Mouse (Mus musculus) heart, adult 10 weeks (tissue): ENCODE results near the gene Xlr. TPM values are rescaled to one million over a fixed set of nuclear protein-coding genes. Genes with fewer than 3 reads are reported as not detected.

ENCODE experiments used
- polyA plus RNA-seq: library from polyadenylated mRNA; stranded (reverse); fragments of 350-450 nt; fragmentation: Illumina TruSeq; extraction: RNeasy Lipid Tissue Mini Kit (QIAGEN cat#74804); gene quantifications from one replicate; pipeline ENCODE4 v1.2.3, GENCODE M21; 2014; ENCODE audit warnings: low read depth, low replicate concordance

The Xlr gene
- polyA plus RNA-seq, result 3.0 TPM

DNA sequence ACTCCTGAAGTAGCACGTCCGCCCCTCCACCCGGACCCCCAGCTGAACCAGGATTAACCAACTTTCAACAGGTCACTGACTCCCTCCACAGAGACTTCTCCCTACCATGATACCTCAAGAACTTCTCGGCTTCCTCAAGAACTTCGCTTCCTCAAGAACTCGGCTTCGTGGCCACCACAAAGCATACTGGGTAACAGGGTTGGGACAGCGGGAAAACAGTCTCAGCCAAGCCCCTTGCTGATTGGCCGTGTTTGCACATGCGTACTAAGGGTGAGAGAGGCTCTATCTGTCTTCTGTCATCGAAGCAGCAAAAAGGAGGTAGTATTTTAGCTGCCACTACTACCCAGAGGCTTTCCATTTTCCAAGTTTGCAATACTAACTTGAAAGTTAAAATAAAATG is at the start of gene Xlr:
Gene Xlr, minus strand, starts transcription at position 188 of the 400 bp plus-strand sequence.

DNA sequence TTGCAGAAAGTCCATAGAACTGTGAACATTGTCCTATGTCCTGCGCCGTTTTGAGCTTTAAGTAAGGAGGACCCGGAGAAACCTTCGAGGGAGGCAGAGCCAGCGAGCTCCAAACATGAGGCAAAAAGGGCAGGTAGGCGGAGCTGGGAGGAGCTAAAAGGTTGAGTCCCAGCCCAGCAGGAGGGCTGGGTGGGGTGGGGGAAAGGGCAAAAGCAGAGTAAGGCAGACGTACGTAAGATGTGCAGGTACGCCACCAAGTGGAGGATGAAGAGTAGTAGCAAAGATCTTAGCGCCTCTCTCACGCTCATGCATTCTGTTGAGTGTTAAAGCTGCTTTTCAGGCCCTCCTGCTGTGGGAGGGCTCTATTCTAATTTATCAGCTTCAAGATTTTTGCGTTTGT is 21.2 kb downstream of the Xlr start, which contains the start of gene Zfp36l3:
Gene Zfp36l3, minus strand, starts transcription at position 119 of the 400 bp plus-strand sequence.

DNA sequence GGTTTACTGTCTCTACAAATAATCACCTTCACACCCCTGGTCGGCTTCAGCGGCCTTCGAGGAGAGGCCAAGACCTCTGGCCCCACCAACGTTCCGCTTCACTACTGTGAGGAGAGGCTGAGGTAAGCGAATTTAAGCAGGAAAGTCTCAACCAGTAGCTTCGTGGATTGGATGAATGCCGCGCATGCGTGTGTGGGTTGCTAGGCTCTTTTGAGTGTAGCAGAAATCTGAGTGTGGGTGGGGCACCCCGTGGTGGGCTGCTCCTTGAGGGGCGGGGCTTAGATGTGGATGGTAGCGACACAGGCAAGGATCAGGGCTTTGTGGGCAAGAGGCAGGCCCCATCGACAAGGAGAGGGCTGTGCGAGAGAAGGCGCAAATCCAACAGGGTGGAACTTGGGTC is 39.8 kb downstream of the Xlr start, which contains the start of gene 1700013H16Rik:
Gene 1700013H16Rik, minus strand, starts transcription at position 96 of the 400 bp plus-strand sequence.

Other genes with a start within 250 kb of the Xlr start
- gene Rtl8c, start 189.7 kb downstream of the Xlr start, polyA plus RNA-seq, result 15.5 TPM
- gene Gm14597, start 188.7 kb downstream of the Xlr start, polyA plus RNA-seq, result not detected
- 89.7 TPM for gene Rtl8a, start 154.0 kb downstream of the Xlr start, polyA plus RNA-seq
- 90.8 TPM for gene Rtl8b, start 127.3 kb downstream of the Xlr start, polyA plus RNA-seq
- gene 4930502E18Rik, start 72.9 kb downstream of the Xlr start, polyA plus RNA-seq, result not detected
- not detected for gene 1700013H16Rik, start 39.9 kb downstream of the Xlr start, polyA plus RNA-seq
- not detected for gene Zfp36l3, start 21.3 kb downstream of the Xlr start, polyA plus RNA-seq